Mouse (Mus musculus): ENCODE measurements around the gene Cdh3.

Cdh3 gene

DNA sequence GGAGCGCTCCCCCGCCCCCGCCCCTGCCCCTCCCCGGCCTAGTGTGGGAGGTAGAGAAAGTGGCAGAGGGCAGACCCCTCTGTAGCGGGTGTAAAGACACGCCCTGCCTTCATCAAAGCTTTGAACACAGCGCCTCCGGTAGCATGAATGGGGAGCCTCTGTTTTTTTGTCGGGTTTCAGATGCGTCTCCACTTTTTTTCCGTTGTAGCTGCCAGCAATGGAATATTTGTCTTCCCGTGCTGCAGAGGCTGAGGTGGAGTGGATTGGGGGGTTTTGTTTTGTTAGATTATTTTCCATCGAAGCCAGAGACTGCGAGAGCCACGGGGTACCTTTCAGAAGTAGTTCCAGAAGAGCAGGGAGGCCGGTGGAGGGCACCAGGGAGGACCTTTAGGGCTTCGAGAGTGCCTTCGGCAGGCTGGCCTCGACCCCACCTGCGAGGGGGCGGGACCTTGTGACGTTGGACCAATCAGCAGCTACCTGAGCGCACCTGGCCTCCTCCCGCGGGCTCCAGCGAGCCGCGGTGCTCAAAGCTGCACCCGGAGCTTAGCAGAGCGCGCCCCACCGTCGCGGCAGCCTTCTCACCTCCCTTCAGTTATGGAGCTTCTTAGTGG is at the start of gene Cdh3:
Cdh3 (plus strand) TSS at position 527 of the 611 bp plus-strand sequence.
- no peak for DNase-seq

DNA sequence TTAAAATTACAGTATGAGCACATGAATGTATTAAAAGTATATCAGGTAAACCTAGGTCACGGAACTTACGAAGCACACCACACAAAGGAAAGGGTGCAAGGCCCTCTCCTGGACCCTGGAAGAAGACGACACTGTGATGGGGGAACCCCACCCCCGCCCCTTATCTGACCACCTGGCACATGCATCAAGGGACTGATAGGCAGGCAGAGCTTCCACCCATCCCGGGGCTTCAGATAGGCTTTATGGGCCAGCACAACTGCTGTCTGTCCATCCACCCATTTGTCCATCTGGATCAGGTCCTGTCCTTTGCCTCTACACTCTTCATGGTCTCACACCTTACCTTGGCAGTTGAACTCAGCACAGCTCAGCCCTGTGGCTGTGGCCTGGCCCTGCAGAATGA is 48.6 kb upstream of the Cdh3 start:
- DNase-seq = no peak

DNA sequence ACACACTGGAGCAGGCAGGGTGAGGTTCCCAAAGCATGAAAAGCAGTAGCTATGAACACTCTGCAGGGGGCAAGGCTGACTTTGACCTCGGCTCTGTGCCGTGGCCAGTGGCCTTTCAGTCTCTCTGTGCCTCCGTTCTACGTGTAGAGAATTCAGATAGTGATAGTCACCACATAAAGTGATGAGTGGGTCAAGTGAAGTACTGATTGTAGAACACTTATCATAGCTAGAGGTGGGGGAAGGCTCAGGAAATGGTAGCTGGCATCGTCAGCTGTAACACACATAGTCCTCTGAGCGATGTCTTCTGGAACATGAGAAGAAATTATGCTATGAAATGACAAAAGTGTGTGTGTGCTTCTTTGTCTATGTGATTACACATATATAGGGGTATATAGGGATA is 46.9 kb upstream of the Cdh3 start:
- DNase-seq = no peak

DNA sequence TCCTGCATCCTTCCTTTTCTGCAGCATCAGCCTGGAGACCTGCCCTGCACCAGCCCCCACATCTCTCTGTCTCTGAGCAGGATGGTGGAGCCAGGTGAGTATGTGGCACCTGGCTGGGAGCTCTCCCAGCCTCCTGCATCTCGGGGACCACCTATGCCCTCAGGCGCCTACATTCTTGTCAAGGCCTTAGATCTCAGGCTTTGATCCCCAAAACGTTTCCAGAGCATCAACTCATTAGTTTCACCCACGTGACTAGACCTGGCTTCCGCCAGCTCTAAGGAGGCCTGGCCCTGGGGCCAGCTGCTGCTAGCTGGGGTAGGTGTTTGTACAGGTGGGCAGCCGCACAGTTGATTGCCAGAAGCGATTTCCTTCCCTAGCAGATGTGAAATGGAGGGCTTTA is 41.2 kb upstream of the Cdh3 start:
- no peak for DNase-seq

DNA sequence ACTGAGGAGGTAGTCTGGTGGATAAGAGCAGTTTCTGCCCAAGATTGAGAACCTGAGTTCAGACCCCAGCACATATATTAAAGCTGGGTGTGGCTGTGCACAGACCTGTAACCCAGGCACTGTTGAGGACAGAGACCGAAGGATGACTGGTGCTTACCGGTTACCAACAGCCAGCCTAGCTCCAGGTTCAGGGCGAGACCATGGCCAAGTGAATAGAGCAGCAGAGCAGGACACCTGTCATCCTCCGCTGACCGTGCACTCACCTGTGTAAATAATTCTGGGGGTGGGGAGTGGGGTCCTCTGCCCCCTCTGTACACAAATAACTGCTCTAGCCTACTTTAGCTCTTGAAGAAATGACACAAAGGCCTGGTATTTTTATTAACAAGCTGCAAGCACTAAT is 36.7 kb upstream of the Cdh3 start:
- DNase-seq = no peak

DNA sequence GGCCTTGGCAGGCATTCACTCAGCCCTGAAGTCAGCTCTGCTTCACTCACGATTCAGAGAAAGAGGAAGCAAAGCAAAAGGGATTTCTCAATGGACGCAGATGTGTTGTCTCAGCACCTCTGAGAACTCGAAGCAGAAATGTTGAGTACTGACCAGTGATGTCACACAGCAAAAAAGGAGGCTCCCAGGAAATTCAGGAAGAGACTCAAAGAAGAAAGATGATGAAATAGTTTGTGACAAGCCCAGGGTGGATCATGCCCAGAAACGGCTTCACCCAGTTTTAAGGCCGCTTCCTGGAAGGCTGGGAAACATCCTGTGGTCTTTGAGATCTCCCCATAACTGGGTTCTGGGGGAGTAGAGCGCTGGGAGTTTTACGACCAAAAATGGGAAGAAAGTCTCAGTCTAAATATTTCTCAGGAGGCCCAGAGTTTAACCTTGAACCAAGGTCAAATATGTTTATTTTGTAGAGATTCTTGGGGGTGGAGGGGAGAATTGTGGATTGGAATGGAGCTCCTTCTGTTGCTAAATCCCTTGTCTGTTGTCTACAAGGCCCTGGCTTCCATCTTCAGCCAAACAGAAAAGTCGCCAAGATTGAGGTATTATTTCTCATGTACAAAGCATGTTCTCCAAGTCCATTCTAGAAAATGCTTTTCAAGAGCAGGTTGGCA is 10.5 kb upstream of the Cdh3 start, which contains the start of gene 6030452D12Rik:
6030452D12Rik (plus strand) TSS at position 505 of the 668 bp plus-strand sequence.
- DNase-seq = peak; percentile 23

DNA sequence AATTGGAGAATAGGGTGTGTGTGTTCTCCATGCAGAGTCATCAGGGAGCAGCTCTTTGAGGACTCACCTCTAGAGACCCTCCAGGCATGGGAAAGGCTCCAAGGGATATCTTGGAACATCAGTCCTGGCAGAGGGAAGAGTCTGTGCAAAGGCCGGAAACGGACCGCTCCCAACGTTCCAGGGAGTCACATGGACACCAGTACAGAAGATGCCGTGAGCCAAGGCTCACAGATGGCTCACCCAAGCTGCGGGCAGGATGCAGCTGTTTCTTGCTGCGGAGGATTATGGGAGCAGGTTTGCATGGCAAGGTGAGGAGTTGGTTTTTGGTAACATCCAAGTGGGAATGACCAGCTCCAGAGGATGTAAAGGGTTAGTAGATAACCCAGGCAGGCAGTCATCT is 6.5 kb upstream of the Cdh3 start:
- no peak for DNase-seq

DNA sequence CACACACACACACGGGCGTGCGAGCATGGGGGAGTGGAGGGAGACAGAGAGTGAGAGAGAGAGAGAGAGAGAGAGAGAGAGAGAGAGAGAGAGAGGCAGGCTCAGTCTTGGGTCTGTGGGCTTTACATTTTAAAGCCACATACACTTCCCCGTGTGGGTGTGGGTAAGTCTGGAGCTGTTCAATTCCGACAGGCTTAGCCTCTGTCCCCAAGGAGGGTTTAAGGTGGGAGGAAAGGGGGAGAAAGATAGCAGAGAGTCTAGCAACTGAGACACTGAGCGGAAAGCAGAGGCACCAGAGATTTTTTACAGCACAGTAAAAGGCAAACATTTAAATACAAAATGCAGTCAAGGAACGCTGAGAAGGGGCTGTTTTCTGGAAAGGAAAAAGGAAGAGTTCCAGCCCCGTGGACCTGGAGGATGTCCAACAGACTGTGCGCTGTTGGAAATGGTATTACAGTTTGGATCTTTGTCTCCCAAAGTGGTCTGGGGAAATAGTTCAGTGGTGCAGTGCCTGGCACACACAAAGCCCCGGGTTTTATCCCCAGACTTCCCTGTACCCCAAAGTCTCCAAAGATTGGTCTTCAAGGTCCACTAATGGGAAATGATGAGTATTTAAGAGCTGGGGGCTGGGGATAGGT is 5.2 kb upstream of the Cdh3 start:
- no peak for DNase-seq

DNA sequence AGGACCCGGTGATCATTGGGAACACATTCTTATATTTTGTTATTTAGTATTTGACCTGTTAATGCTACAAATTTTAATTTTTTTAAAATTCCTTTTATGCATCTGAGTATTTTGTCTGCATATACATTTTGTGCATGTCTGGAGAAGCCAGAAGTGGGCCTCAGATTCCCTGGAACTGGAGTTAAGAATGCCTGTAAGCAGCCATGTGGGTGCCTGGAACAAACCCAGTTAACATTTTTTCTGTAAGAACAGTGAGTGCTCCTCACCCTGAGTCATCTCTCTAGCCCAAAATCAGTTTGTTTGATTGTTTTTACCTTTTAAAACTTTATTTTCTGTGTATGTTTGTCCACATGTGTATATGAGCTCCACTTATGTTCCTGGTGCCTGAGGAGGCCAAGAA is 4.6 kb upstream of the Cdh3 start:
- no peak for DNase-seq

DNA sequence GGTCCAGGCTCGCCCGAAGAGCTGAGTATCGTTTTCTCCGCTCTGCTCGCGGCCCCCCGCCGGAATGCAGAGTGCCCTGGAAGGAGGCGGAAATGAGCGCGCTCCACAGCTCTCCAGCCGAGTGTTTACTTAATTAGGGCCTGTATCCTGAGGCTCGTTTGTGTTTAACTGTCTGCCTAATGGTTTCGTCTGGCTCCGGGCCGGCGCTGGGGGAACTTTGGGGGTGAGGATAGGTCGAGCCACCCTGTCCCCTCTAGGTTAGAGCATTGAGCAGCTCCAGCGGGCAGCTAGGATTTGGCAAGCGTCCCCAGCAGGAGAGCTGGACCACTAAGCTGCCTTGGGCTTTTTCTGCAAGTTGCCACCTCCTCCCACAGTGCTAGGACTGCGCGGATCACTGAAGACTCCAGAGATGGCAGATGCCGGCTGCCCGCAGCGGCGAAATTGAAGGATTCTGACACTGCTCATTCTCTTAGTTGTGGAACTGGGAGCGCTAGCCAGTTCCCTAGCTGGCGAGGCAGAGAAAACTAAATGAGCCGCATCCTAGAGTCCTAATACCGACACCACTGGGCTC is 2.8 kb upstream of the Cdh3 start:
- DNase-seq = no peak

DNA sequence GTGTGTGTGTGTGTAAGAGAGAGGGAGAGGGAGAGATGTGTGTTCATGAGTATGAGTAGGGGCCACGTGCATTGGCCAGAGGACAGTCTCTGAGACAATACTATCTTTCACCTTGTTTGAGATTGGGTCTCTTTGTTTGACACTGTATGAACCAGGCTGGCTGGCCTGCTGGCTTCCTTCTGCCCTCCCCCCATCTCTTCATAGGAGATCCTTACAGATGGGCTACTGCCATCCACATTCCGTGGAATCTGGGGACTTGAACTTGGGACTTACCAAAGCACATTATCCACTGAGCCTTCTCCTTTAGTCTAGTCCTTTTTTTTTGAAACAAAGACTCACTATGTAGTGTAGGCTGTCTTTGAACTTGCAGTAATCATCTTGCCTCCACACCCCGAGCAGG is 2.2 kb upstream of the Cdh3 start:
- no peak for DNase-seq

DNA sequence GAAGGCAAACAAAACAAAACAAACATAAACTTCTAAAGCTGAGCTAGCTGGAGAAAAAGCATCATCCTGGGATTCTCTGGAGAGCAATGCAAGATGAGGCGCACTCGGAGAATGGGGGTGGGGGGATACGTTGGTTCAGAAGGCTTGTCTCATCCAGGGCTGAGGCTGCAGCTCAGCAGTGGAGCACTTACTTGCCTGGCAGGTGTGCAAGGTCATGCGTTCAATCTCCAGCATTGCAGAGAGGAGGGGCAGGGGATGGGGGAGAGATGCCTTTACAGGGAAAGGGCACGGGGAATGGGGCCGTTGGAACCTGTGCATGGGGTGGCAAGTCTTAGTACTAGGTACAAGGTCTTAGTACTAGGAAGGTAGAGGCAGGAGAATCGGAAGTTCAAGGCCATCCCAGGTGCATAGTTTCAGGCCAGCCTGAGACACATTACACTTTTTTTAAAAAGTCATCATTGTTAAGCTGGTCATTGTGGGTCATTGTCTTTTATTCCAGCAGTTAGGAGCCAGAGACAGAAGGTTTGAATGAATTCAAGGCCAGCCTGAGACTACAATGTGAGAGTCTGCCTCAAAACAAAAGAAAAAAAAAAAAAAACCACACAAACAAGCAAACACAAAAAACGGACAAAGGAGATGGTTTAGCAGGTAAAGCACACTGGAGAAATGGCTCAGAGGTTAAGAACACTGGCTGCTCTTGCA is 1.5 kb upstream of the Cdh3 start:
- no peak for DNase-seq

DNA sequence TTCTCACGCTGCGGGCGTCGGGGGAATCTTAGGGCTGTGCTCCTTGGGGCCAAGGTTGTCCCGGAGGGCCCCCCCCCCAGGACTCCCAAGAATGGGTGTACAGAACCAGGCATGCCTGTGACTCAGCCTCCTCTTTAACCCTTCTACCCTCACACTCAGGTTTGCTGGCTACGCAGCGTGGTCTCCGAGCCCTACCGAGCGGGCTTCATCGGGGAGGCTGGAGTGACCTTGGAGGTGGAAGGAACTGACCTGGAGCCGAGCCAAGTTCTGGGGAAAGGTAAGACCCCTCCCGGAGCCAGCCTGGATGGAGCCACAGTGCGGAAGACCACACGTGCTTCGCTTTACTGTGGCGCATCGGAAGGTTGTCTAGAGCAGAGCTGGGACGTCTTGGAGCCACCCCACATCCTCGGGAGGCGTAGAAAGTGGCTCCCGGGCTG is 392 bp downstream of the Cdh3 start:
- no peak for DNase-seq

DNA sequence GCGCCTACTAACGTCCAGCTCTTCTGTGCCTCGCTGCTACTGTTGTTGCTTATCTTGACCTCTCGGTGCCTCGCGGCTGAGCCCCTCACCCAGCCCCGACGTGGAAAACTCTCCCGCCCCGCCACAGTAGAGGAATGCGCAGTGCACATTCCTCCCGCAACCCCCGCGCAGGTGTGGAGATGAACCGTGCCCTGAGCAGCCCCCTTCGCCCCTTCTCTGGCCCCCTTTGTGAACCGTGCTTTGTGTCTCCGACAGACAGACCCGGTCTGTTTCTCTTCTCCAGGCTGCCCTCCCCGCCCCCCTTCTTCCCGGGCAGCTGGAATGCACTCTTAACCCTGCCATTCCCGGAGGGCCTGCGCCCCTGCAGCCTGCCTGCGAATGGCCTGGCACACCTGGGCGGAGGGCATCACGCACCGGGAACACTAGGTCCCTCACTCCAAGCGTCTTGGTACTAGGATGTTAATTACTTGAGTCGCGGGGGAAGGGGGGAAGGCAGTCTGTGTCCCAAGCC is 895 bp downstream of the Cdh3 start:
- DNase-seq = no peak

DNA sequence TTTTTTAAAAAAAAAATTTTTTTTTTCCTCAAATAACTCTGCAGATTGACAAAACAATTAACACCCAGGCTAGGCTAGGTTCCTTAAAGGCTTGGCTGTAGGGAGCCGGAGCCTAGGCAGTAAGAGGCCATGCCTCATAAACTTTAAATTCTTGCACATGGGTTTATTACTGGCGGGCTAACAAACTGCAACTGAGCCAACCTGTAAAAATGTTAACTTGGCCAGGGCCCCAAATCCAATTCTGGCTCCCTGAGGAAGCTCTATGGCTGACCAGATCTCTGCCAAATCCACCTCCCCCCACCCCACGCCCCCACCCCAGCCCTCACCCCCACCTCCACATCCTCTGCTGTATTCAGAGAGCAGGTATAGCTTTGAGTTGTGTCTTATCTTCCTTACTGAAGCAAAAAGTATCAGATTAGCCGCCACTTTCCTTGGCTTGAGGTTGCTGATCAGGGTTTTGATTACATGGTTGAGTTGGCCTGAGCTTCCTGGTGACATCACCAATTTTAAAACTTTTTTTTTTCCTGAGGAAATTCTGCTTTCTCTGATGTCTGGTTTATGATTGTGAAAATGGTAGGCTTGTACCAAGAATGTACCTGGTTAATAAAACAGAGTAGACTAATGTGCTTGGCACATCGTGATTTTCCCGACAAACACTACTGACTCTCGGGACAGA is 1.9 kb downstream of the Cdh3 start:
- no peak for DNase-seq

DNA sequence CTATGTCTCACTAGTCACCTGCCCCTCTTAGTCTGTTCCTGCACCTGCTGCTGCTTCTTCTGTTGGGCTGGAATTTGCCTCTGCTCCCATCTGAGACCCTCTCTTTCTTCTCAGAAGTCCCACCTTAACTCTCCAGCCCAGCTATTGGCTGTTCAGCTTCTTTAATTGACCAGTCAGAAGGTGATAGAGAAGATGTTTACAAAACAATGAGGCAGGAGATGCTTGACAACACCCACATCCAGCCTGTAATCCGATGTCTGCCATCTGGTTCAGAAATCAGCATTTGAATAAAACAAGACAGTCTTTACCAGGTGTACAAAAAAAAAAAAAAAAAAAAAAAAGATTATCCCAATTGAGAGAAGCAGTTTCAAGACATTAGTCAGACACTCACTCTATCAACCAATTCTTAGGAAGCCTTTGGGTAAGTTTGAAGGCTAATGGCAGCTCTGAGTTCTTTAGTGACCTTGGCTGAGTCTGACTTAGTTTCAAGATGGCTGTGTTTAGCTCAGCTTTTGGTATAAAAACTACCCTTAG is 5.3 kb downstream of the Cdh3 start:
- DNase-seq = no peak

DNA sequence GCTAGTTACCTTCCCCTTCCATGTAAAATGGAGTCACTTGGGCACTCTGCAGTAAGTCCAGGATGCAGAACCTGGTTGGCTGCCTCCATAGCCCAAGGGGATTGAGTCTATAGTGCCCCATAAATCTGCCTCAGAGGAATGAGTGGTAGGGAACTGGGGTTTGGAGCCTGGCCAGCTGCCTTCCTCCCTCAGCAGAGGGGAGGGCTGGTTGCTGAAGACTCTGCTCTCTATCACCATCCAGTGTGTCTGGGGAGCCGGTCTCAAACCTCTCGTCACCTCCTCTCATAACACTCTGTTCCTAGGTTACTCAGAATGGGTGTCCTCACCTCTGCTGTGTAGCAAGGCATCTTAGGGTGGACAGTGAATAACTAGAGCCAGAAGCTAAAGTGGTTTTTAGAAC is 5.9 kb downstream of the Cdh3 start:
- DNase-seq = no peak

DNA sequence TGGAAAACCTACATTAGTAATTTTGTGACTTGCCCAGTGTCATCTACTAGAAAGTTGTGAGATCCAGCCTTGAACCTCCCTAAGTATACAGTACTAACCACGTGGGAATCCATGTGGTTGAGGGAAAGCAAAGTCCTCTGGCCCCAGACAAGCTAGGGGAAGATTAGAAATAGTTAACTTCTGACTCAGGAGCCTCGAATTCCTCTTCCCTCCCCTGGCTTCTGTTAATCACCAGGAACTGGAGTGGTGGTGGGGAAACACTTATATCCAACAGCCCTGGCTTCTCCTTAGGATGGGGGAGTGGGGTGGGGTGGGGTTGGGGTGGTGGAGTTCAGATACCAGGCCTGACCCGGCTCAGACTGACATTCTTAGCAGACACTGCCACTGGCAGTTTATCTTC is 8.1 kb downstream of the Cdh3 start:
- DNase-seq = no peak

DNA sequence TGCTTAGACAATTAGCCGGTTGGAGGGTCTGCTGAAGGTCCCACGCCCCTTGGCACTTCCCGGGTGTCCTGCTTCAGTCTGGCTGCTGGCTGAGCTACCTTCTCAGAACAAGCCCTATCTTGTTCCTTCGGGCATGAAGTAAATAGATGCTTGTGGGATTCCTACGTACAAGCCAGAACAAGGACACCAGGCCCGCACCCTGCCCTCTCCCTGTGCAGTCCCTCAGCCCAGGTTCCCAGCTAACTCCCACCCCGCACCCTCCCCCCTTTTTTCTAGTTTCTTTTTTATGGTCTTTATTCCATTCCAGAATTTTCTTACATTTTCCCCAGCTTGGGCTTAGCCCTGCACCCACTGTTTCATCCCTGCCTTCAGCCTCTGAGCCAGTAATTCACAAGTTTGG is 9.9 kb downstream of the Cdh3 start:
- no peak for DNase-seq

DNA sequence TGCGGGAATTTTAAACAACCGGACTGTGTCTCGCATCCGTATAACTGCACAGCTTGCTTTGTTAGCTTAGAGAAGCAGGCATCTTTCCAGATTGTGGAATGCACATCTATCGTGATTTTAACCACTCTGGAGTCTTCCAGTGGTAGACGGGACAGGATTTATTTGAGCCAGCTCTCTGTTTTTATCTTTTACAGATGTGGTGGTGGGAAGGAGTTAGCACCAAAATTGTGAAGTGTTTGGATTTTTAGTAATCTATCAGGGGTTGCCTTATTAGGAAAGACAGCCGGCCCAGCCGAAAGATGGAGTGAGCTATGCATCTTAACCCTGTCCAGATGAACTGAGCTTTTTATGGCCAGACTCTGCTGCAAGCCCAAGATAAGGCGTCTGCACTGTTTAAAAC is 11.2 kb downstream of the Cdh3 start:
- DNase-seq = no peak

DNA sequence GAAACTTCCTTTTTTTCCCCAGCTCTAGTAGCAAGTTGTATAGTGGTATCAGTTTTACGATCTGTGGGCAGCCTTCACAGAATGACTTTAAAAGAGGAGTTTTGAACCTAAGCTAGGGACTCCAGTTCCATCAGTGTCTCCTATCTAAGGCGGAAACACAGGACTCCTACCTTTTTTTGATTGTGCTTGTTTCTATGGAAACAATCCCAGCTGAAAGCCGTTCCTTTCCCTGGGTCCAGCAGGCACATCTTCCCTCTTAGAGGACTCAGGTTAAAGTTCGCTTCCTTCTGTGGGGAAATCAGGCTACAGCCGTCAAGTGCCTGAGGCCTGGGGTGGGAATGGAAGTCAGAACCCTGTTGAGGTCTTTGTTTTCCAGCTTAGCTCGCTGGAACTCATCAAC is 16.0 kb downstream of the Cdh3 start:
- no peak for DNase-seq

DNA sequence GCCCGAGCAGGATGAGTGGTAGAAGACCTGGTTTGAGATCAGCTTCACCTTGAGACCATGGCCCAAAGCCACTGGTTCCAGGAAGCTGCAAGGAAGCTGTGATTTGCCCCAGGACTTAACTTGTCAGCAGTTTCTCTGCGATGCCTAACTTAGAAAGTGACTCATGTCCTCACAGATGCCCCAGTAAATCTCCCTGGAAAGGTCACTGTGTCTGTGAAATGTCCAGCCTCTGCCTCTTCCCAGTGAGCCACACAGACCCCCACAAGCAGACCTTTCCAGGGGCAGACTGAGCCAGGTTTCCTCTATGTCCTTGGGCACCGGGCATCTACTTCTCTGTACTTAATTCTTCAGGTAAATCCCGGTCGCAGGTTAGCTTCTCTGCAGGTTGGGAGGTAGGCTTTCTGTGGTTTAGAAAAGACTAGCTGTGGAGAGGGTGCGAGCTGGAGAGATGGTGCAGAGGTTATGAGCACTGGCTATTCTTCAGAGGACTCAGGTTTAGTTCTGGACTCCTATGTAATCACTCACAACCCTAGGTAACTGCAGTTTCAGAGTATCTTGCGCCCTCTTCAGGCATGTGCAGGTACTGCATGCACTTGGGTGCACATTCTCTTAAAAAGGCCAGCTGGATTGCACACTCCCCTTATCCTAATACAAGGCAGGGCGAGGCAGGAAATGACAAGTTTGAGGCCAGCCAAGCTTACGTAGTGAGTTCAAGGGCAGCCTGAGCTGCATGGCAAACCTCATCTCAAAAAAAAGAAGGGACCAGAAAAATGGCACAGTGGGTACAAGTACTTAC is 16.7 kb downstream of the Cdh3 start:
- no peak for DNase-seq

All from layer of hippocampus, adult 9-11 months (tissue).